ENCODE assay signal across 8 mouse cellular contexts in the genomic region with DNA sequence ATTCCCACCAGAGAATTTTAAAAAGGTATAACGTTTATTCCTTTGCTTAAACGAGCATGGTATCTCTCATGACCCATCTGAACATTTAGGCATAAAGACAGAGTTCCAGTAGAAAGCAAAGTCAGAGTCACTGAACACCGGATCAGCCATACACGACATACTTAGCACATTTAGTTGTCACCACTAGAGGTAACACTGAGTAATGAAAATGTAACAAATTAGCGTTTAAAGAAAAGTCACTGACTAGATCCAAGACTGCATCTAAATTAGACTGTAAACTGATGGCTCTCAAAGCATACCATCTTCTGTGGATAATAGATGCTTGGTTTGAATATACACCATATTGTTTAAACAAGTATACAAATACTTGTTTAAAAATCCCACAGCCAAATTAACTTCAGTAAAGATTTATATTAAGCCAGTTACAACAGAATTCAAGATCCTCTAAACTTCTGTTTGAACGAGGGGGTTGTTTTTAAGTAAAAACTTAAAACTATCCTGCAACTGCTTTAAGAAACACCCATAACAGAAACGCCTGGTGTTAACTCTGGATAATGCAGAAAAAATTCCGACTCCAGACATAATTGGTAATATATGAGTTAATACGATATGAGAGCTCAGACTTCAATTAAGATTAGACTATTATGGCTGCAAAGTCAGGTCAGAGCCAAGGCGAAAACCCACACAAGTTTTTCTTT. TPM values are rescaled to one million over a fixed set of nuclear protein-coding genes. Genes with fewer than 3 reads are reported as not detected.
A peak's percentile ranks its signal among the peaks of the same experiment; 100 is the strongest.
DNase-seq lines count a peak whose midpoint lies in the region; ATAC-seq and TF ChIP-seq lines count a peak whose summit lies in the region.

No protein-coding gene starts in this region.

- peak overlapping the region; percentile 72 for H3K4me2 ChIP-seq in kidney, postnatal 0 days (ENCODE audit: low read length)

- H3K27ac ChIP-seq in kidney, postnatal 0 days = no peak overlapping the region

- ATAC-seq in kidney, postnatal 0 days (replicated peaks; ENCODE audit: low FRiP score, low read depth) = no peak
- peak; percentile 24 for ATAC-seq in megakaryocyte progenitor cell, adult 5-6 weeks (replicated peaks; ENCODE audit: poor library complexity)

- H3K27me3 ChIP-seq in kidney, postnatal 0 days (ENCODE audit: insufficient read depth, low read length) = no peaks in the 10 kb centered on the region

- 16% methylated on average over 10 of the region's 10 CpGs for WGBS in kidney, postnatal 0 days

- peak; percentile 58 for TF ChIP-seq CTCF in kidney, postnatal 0 days (IDR thresholded peaks at IDR 0.05; ENCODE audit: low read depth)

- 0 out of 2 replicates have a peak, but pooled peaks cover 4% of the 10 kb centered on the region for H3K4me1 ChIP-seq in kidney, postnatal 0 days (replicated peaks; ENCODE audit: insufficient read depth, low read length)

- peak overlapping the region; percentile 44 for H3K9ac ChIP-seq in kidney, postnatal 0 days (ENCODE audit: low read depth, low read length)

- DNase-seq in kidney, postnatal 0 days (ENCODE audit: low spot score) = peak; percentile 68
- DNase-seq in kidney, adult 8-10 months = no peak
- peak; percentile 42 for DNase-seq in adipocyte (ENCODE audit: low spot score)
- peak; percentile 2 for DNase-seq in gonadal fat pad, adult 2 months (ENCODE audit: low read depth)
- DNase-seq in urinary bladder, postnatal 4 days (ENCODE audit: low spot score in 2 of 2) = no peak
- no peak for DNase-seq in gastrocnemius, adult 8-10 months (ENCODE audit: low spot score in 2 of 2)
- no peak for DNase-seq in urinary bladder, postnatal 36 days (ENCODE audit: low spot score in 2 of 2)

- peak overlapping the region; percentile 73 for H3K4me3 ChIP-seq in kidney, postnatal 0 days (replicated peaks; ENCODE audit: low read depth, low read length)

- no peaks in the 10 kb centered on the region for H3K9me3 ChIP-seq in kidney, postnatal 0 days (replicated peaks; ENCODE audit: low read length)

- H3K36me3 ChIP-seq in kidney, postnatal 0 days (ENCODE audit: insufficient read depth, low read length) = peaks cover 10% of the 10 kb centered on the region; the same call in 1 of the 2 replicates

RNA-seq across cellular contexts. Expression of a gene that starts 1.2 kb away (rescaled TPM):
- 13.2 and 18.6 TPM in 2 replicates for polyA plus RNA-seq in kidney, postnatal 0 days (2015; fragmentation: Nextera tagmentation; extraction: Ambion mirVana)
- 1.4 and 1.7 TPM in 2 replicates for polyA plus RNA-seq in gonadal fat pad, adult 2 months (2012; rRNA removed)
- total RNA-seq in megakaryocyte progenitor cell, adult 5-6 weeks (2015) = 38.3 and 42.3 TPM in 2 replicates
- 14.4 and 15.7 TPM in 2 replicates for total RNA-seq in megakaryocyte progenitor cell, adult 5-6 weeks (2017)
- total RNA-seq in gastrocnemius, adult 8-10 months (2022) = 1 to 10 TPM; 1.0 to 1.7 (median 1.5) TPM

RNA-seq across cellular contexts. Expression of a gene that starts 1.7 kb away (rescaled TPM):
- 97.0 and 103 TPM in 2 replicates for polyA plus RNA-seq in kidney, postnatal 0 days (2015; fragmentation: Nextera tagmentation; extraction: Ambion mirVana)
- 32.5 and 33.9 TPM in 2 replicates for polyA plus RNA-seq in gonadal fat pad, adult 2 months (2012; rRNA removed)
- total RNA-seq in megakaryocyte progenitor cell, adult 5-6 weeks (2015) = 40.3 and 42.5 TPM in 2 replicates
- 60.0 and 73.8 TPM in 2 replicates for total RNA-seq in megakaryocyte progenitor cell, adult 5-6 weeks (2017)
- 100 to 1,000 TPM; 103 to 128 (median 108) TPM for total RNA-seq in gastrocnemius, adult 8-10 months (2022)

RNA-seq across cellular contexts. Expression of a gene that starts 36.5 kb away (rescaled TPM):
- 85.6 and 93.8 TPM in 2 replicates for polyA plus RNA-seq in kidney, postnatal 0 days (2015; fragmentation: Nextera tagmentation; extraction: Ambion mirVana)
- polyA plus RNA-seq in gonadal fat pad, adult 2 months (2012; rRNA removed) = 9.5 and 10.0 TPM in 2 replicates
- total RNA-seq in megakaryocyte progenitor cell, adult 5-6 weeks (2015) = 216 and 234 TPM in 2 replicates
- total RNA-seq in megakaryocyte progenitor cell, adult 5-6 weeks (2017) = 271 and 360 TPM in 2 replicates
- 10 to 100 TPM; 37.5 to 50.4 (median 42.6) TPM for total RNA-seq in gastrocnemius, adult 8-10 months (2022)

Comparison
In these comparisons a context has a peak if more than half of its experiments do, and no peak if none do; other contexts are left out.
1. DNase-seq: peak in kidney, postnatal 0 days (single experiment), adipocyte (single experiment) and gonadal fat pad, adult 2 months (single experiment); none in kidney, adult 8-10 months (0 of 2), urinary bladder, postnatal 4 days (0 of 2), gastrocnemius, adult 8-10 months (0 of 2) and urinary bladder, postnatal 36 days (0 of 2).
2. RNA of a gene that starts 1.2 kb away (total RNA-seq): 14.4 to 42.3 TPM in megakaryocyte progenitor cell, adult 5-6 weeks; 1.0 to 1.7 TPM in gastrocnemius, adult 8-10 months; every median in the first group is over 4 times any median in the second.
3. RNA of a gene that starts 36.5 kb away (total RNA-seq): 216 to 360 TPM in megakaryocyte progenitor cell, adult 5-6 weeks; 37.5 to 50.4 TPM in gastrocnemius, adult 8-10 months; every median in the first group is over 4 times any median in the second.